Comparison of ENCODE assay signal across 12 mouse cellular contexts in the genomic region with DNA sequence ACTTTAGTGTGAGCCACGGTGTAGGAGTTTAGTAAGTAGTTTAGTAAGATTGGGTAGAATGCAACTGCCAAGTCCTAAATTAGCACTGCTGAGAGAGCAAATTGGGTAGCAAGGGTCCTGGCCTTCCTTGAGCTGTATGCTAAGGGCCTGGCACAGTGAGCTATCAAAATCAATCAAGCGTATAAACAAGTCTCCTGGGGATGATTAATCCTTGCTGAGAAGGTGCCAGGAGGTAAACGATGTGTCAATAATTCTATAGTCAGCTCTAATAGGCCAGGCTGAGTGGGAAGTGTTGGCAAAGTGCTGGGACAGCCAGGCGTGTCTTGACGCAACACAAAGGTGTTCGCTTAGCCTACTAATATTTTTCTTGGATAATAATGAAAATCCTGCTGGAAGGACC.
DNase-seq lines count a peak whose midpoint lies in the region; ATAC-seq and TF ChIP-seq lines count a peak whose summit lies in the region.
"Had no signal": no experiment of that assay in that cellular context is flagged by ENCODE, and none has a peak within 500 bp of the region (broad histone marks: within the 10 kb centered on the region; RNA-seq: fewer than 3 reads in every experiment).

No protein-coding gene starts in this region.

- H3K36me3 ChIP-seq in lung, embryonic 14.5 days (ENCODE audit: insufficient read depth): no peaks in the 10 kb centered on the region
- H3K36me3 ChIP-seq: liver, embryonic 15.5 days had no signal

- H3K27ac ChIP-seq in lung, embryonic 14.5 days (ENCODE audit: low read depth): no peak overlapping the region
- H3K27ac ChIP-seq: layer of hippocampus, adult 2 months; liver, embryonic 15.5 days had no signal

- no peak overlapping the region for H3K9ac ChIP-seq in lung, embryonic 14.5 days
- H3K9ac ChIP-seq: liver, embryonic 15.5 days had no signal

- H3K4me1 ChIP-seq in lung, embryonic 14.5 days (ENCODE audit: insufficient read depth): no peaks in the 10 kb centered on the region
- H3K4me1 ChIP-seq: liver, embryonic 15.5 days had no signal

- H3K4me2 ChIP-seq in lung, embryonic 14.5 days: no peak overlapping the region
- H3K4me2 ChIP-seq: liver, embryonic 15.5 days had no signal

- H3K27me3 ChIP-seq in lung, embryonic 14.5 days (ENCODE audit: insufficient read depth, low read length): no peaks in the 10 kb centered on the region
- H3K27me3 ChIP-seq: liver, embryonic 15.5 days had no signal

- DNase-seq in embryo, embryonic 10 days (ENCODE audit: low spot score): peak; percentile 10
- no peak for DNase-seq in embryo, embryonic 9.5 days (ENCODE audit: extremely low spot score)
- DNase-seq in lung, embryonic 14.5 days: peak; percentile 37
- no peak for DNase-seq in lung, postnatal 14 days
- DNase-seq in fat pad, adult 2 months (ENCODE audit: extremely low read depth, low read depth, low spot score): peak; percentile 100
- DNase-seq in retina, embryonic 14.5 days (ENCODE audit: low spot score): peak; percentile 54
- no peak for DNase-seq in thymus, postnatal 4 days
- DNase-seq in heart, adult 11 months: no peak
- DNase-seq: cerebellum, adult 9-10 months; gastrocnemius, postnatal 14 days had no signal

- no peaks in the 10 kb centered on the region for H3K9me3 ChIP-seq in lung, embryonic 14.5 days (ENCODE audit: low read depth, low read length)
- H3K9me3 ChIP-seq: liver, embryonic 15.5 days had no signal

- no peak for TF ChIP-seq CTCF in lung, embryonic 14.5 days (IDR thresholded peaks at IDR 0.05; ENCODE audit: low read depth)

- H3K4me3 ChIP-seq in lung, embryonic 14.5 days (ENCODE audit: low read depth, low read length): no peak overlapping the region
- H3K4me3 ChIP-seq: layer of hippocampus, adult 2 months; liver, embryonic 15.5 days had no signal

- WGBS in lung, embryonic 14.5 days: 28% methylated on average over 6 of the region's 6 CpGs

- peak; percentile 28; the same call in 1 of the 2 replicates for ATAC-seq in lung, embryonic 14.5 days (ENCODE audit: insufficient read depth)

Comparison
In these comparisons a context has a peak if more than half of its experiments do, and no peak if none do; other contexts are left out.
1. DNase-seq: peak in embryo, embryonic 10 days (single experiment), lung, embryonic 14.5 days (single experiment), fat pad, adult 2 months (single experiment) and retina, embryonic 14.5 days (single experiment); none in embryo, embryonic 9.5 days (single experiment), lung, postnatal 14 days (single experiment), thymus, postnatal 4 days (single experiment) and heart, adult 11 months (single experiment).